Mouse (Mus musculus): ENCODE results near the gene Cd36. TPM values are rescaled to one million over a fixed set of nuclear protein-coding genes. Genes with fewer than 3 reads are reported as not detected.
"Not testable (repeated sequence)": the region's sequence is repeated elsewhere in the genome, so short reads cannot be mapped to it uniquely, and the experiment has no call there.

Gene Cd36
- 7.6 and 9.7 TPM in 2 replicates for polyA plus RNA-seq (2014; fragmentation: Nextera tagmentation; extraction: Ambion mirVana)

DNA sequence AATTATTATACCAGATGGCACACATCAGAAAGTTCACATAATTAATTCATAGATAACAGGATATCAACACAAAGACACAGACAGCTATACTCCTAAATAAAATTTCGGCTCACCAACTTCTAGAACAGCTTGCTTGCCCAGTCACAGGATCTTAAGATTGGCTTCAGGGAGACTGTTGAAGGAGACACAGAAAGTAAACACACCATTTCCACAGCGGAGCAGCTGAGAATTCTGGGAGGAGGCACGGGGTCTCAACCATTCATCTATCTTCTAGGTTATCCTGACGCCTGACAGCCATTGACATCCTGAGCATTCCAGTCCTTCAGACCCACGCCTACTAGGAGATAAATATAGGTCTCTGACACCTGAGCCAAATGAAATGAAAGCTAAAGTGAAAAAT lies at the start of gene Cd36:
Gene Cd36, minus strand, starts transcription at position 204 of the 400 bp plus-strand sequence.
- H3K36me3 ChIP-seq (ENCODE audit: insufficient read depth) = no peaks in the 10 kb centered on the region
- no peak within 1 kb of the TSS for H3K27ac ChIP-seq (ENCODE audit: low read depth)
- H3K4me3 ChIP-seq (ENCODE audit: low read depth, low read length) = no peak within 1 kb of the TSS
- DNase-seq = peak; percentile 65
- no peaks in the 10 kb centered on the region for H3K9me3 ChIP-seq (ENCODE audit: low read depth, low read length)
- H3K27me3 ChIP-seq (ENCODE audit: insufficient read depth, low read length) = no peaks in the 10 kb centered on the region
- H3K4me2 ChIP-seq = peak within 1 kb of the TSS; percentile 5; the same call in 1 of the 2 replicates
- TF ChIP-seq CTCF (IDR thresholded peaks at IDR 0.05; ENCODE audit: low read depth) = no peak
- ATAC-seq (ENCODE audit: insufficient read depth) = peak; percentile 82
- WGBS = 9% methylated on average over 5 of the region's 5 CpGs
- H3K4me1 ChIP-seq (ENCODE audit: insufficient read depth) = no peaks in the 10 kb centered on the region
- no peak within 1 kb of the TSS for H3K9ac ChIP-seq

DNA sequence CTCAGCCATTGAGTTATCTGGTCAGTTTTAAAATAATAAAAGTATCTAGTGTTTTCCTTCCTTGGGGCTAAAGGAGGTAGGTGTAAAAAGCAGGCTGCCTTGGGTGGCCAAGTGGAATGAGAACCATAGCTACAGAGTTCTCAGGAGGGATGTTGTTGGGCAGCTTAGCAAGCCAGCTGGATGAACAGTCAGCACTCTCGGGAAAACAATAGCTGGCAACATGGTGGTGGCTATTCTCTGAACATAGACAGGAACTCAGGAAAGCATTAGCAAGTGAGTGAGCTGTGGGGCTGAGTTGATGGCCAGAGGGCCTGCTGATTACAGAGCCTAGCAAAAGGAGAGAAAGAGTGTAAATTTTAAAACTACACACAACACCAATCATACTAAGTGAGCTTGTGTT lies 45.9 kb upstream of the Cd36 start:
- Histone ChIP-seq H3K9ac (no peak overlapping the region), H3K36me3 (ENCODE audit: insufficient read depth) (no peaks in the 10 kb centered on the region), H3K4me3 (ENCODE audit: low read depth, low read length) (no peak overlapping the region), H3K4me2 (no peak overlapping the region), H3K27me3 (ENCODE audit: insufficient read depth, low read length) (no peaks in the 10 kb centered on the region), H3K4me1 (ENCODE audit: insufficient read depth) (no peaks in the 10 kb centered on the region), H3K27ac (ENCODE audit: low read depth) (no peak overlapping the region), H3K9me3 (ENCODE audit: low read depth, low read length) (no peaks in the 10 kb centered on the region)
- DNase-seq = no peak
- 71% methylated on average over 1 of the region's 1 CpGs for WGBS
- no peak for ATAC-seq (ENCODE audit: insufficient read depth)
- TF ChIP-seq CTCF (IDR thresholded peaks at IDR 0.05; ENCODE audit: low read depth) = no peak

DNA sequence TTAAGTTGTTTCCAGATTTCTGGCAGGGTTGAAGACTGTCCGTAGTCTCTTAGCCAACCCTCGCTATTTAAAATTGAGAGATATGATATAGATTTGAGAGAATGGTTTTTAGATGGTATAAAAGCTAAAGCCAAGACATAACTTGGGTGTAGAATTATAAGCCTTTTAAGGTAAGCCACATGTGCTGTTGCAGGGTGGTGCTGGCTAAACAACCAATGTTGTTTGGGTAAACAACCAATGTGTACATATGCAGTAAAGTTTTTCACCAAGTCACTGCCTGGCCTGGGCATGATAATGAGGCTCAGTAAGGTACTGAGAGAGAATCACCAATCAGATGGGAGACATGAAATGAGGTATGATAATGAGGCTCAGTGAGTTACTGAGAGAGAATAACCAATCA lies 43.0 kb upstream of the Cd36 start:
- not testable (repeated sequence) for H3K27me3 ChIP-seq (ENCODE audit: insufficient read depth, low read length); H3K9me3 ChIP-seq (ENCODE audit: low read depth, low read length); H3K4me2 ChIP-seq; H3K9ac ChIP-seq; ATAC-seq (ENCODE audit: insufficient read depth); DNase-seq; H3K36me3 ChIP-seq (ENCODE audit: insufficient read depth); H3K4me3 ChIP-seq (ENCODE audit: low read depth, low read length); H3K4me1 ChIP-seq (ENCODE audit: insufficient read depth); H3K27ac ChIP-seq (ENCODE audit: low read depth)
- 91% methylated on average over 2 of the region's 2 CpGs for WGBS

DNA sequence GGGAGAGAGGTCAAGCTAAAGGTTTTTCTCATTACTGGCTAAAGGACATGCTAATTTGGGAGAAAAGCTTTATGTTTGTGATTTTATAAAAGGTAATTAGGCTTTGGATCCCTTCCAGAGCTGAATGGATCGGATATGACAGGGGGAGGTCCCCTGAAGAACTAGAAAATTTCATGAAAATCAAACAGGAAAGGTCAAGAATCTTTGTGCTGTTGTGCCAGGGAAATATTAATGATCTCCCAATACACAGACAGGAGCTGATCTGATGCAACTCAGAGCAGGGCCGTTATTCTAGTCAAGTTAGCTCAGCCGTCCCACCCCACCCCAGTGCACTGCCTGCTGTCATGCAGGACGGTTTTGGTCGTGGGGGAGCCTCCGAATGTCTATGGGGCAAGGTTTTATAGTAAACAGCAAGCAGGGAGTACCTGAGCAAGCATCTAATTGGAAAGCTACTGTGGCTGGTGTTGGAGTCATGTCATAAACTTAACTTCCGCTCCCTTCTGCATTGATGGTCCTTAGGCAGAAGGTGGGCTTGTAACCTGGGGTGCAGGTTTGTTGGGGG lies 40.5 kb upstream of the Cd36 start:
- no peak for TF ChIP-seq CTCF (IDR thresholded peaks at IDR 0.05; ENCODE audit: low read depth)
- peak; percentile 48; the same call in 1 of the 2 replicates for ATAC-seq (ENCODE audit: insufficient read depth)
- peak; percentile 49 for DNase-seq
- Histone ChIP-seq H3K4me2 (no peak overlapping the region), H3K4me3 (ENCODE audit: low read depth, low read length) (no peak overlapping the region), H3K9ac (no peak overlapping the region), H3K4me1 (ENCODE audit: insufficient read depth) (no peaks in the 10 kb centered on the region), H3K36me3 (ENCODE audit: insufficient read depth) (no peaks in the 10 kb centered on the region), H3K9me3 (ENCODE audit: low read depth, low read length) (no peaks in the 10 kb centered on the region), H3K27me3 (ENCODE audit: insufficient read depth, low read length) (no peaks in the 10 kb centered on the region), H3K27ac (ENCODE audit: low read depth) (no peak overlapping the region)
- WGBS = 48% methylated on average over 7 of the region's 7 CpGs

DNA sequence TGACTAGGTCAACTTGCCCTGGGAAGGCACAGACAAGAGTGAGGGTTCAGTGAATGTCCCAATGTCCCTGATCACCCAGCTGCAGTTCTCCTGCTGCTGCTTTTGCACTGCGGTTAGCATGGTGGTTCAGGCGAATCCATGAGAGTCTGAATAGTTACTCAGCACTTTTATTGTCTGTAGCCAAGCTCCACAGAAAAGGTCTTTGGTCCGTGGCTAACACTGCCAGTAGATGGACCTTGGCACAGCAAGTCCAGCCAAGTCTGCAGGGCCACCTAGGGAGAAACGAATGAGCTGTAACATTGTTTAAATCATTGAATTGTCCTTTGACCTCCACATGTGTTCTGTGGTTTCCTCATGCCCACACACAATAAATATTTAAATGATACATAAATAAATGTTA lies 39.9 kb upstream of the Cd36 start:
- DNase-seq (peak; percentile 68), ATAC-seq (ENCODE audit: insufficient read depth) (peak; percentile 80; the same call in 1 of the 2 replicates)
- Histone ChIP-seq H3K4me2 (no peak overlapping the region), H3K27me3 (ENCODE audit: insufficient read depth, low read length) (no peaks in the 10 kb centered on the region), H3K27ac (ENCODE audit: low read depth) (no peak overlapping the region), H3K4me3 (ENCODE audit: low read depth, low read length) (no peak overlapping the region), H3K36me3 (ENCODE audit: insufficient read depth) (no peaks in the 10 kb centered on the region), H3K9ac (no peak overlapping the region), H3K9me3 (ENCODE audit: low read depth, low read length) (no peaks in the 10 kb centered on the region), H3K4me1 (ENCODE audit: insufficient read depth) (0 out of 2 replicates have a peak, but pooled peaks cover 4% of the 10 kb centered on the region)
- 0 out of 2 replicates have a peak, but pooled peaks have one; percentile 5 for TF ChIP-seq CTCF (IDR thresholded peaks at IDR 0.05; ENCODE audit: low read depth)
- WGBS = 35% methylated on average over 4 of the region's 4 CpGs

DNA sequence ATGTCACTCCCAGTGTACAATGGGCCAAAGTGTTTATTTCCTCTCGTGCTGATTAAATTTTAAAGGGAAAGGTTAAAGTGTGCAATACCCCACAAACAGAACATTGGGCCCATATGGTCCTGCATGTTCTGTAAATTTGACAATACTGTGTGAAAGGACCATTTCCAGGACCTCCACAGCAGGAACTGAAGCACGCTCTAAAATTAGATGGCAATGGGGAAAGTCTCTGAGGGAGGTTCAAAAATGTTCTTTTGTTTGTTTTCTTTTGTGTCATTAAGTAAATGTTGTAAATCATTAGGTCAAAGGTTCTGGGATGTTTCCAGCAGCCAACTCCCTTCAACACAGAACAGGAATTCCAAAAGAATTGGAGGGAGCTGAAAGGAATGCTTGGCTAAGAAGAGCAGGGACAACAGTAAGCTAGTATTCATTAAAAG lies 35.5 kb upstream of the Cd36 start:
- no peaks in the 10 kb centered on the region for H3K9me3 ChIP-seq (ENCODE audit: low read depth, low read length)
- WGBS = 20% methylated on average over 2 of the region's 2 CpGs
- peak overlapping the region; percentile 43; the same call in 1 of the 2 replicates for H3K27ac ChIP-seq (ENCODE audit: low read depth)
- no peaks in the 10 kb centered on the region for H3K36me3 ChIP-seq (ENCODE audit: insufficient read depth)
- H3K27me3 ChIP-seq (ENCODE audit: insufficient read depth, low read length) = no peaks in the 10 kb centered on the region
- H3K9ac ChIP-seq = no peak overlapping the region
- H3K4me1 ChIP-seq (ENCODE audit: insufficient read depth) = 0 out of 2 replicates have a peak, but pooled peaks cover 4% of the 10 kb centered on the region
- peak; percentile 75 for ATAC-seq (ENCODE audit: insufficient read depth)
- peak; percentile 79 for DNase-seq
- H3K4me3 ChIP-seq (ENCODE audit: low read depth, low read length) = no peak overlapping the region
- TF ChIP-seq CTCF (IDR thresholded peaks at IDR 0.05; ENCODE audit: low read depth) = no peak
- no peak overlapping the region for H3K4me2 ChIP-seq

DNA sequence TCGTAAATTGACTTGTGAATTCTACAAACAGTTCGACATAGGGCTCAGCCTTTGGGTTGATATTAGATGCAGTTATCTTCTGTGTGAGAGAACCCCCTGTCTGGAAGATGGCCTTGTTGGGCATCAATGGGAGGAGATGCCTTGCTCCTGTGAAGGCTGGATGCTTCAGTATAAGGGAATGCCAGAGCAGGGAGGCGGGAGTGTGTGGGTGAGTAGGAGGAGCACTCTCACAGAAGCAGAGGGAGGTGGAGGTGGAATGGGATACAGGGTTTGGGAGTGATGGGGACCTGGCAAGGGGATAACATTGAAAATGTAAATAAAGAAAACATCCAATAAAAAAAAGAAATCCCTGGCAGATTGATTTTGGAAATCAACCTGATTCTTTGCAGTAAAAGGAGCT lies 35.0 kb upstream of the Cd36 start:
- DNase-seq (no peak), ATAC-seq (ENCODE audit: insufficient read depth) (no peak)
- no peak overlapping the region for H3K4me3 ChIP-seq (ENCODE audit: low read depth, low read length)
- H3K27ac ChIP-seq (ENCODE audit: low read depth) = no peak overlapping the region
- no peak overlapping the region for H3K9ac ChIP-seq
- no peak overlapping the region for H3K4me2 ChIP-seq
- 81% methylated on average over 3 of the region's 3 CpGs for WGBS
- H3K27me3 ChIP-seq (ENCODE audit: insufficient read depth, low read length) = no peaks in the 10 kb centered on the region
- H3K36me3 ChIP-seq (ENCODE audit: insufficient read depth) = no peaks in the 10 kb centered on the region
- TF ChIP-seq CTCF (IDR thresholded peaks at IDR 0.05; ENCODE audit: low read depth) = no peak
- no peaks in the 10 kb centered on the region for H3K9me3 ChIP-seq (ENCODE audit: low read depth, low read length)
- H3K4me1 ChIP-seq (ENCODE audit: insufficient read depth) = 0 out of 2 replicates have a peak, but pooled peaks cover 4% of the 10 kb centered on the region

All from lung, embryonic 14.5 days (tissue).